Mouse (Mus musculus): ENCODE measurements at regions not wholly inside any gene's neighbourhood (a gene's known extent, or its start where the extent isn't known, plus 50 kb on each side); places are given as distances from the start of the nearest gene placed in this dataset.

GRCm38 (mm10) chr12:44674541-44674940, 345.9 kb downstream of the Nrcam start:
- peak; percentile 7 for DNase-seq (ENCODE audit: low spot score)

- no peak for DNase-seq (ENCODE audit: low spot score)
Observed at GRCm38 (mm10) chr12:44675003-44675402, 346.3 kb downstream of the Nrcam start.

Data from lung, postnatal 25 days (tissue).